Mouse (Mus musculus) C2C12 (cell line): ENCODE measurements around the gene Psmd13.

Experiments used
- CEBPB ChIP-seq: IDR thresholded peaks from one replicate; pipeline ENCODE4 v1.6.1; 2011; ENCODE audit warnings: low read depth, mild to moderate bottlenecking, control low read depth, moderate library complexity
- CTCF ChIP-seq: IDR thresholded peaks from one replicate; pipeline ENCODE4 v1.5.1; 2011; ENCODE audit not compliant: control insufficient read depth, insufficient read depth, insufficient read length
- MAX ChIP-seq: IDR thresholded peaks from one replicate; pipeline ENCODE4 v1.6.1; 2011; ENCODE audit warnings: mild to moderate bottlenecking, control low read depth
- MYOD1 ChIP-seq: IDR thresholded peaks from one replicate; pipeline ENCODE4 v1.6.1; 2011; ENCODE audit warnings: low read depth; ENCODE audit not compliant: control insufficient read depth, insufficient read length
- USF1 ChIP-seq: IDR thresholded peaks from one replicate; pipeline ENCODE4 v1.6.1; 2011; ENCODE audit warnings: low read depth, mild to moderate bottlenecking, control low read depth, moderate library complexity

DNA sequence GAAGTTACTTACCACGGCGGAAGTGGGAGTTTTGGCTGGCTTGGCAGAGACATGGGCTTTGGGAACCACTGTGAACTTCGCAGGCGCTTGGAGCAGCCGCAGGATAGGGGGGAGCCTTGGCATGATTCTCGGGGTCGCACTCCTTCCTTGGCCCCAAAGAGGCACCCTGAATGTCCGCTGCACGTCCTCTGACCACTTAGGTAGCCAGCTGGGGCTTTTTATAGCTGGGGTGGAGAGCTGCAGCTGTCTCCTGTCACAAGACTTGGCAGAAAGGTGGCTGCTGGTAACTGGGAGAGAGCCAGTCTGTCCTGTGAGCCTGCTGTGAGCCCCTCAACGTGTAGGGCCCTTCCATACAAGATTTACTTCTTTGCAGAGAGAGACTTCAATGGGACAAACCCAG, 18.5 kb downstream of the Psmd13 start, which contains the start of gene Cox8b:
- TF ChIP-seq CTCF (no peak), CEBPB (no peak), MAX (no peak), USF1 (no peak), MYOD1 (no peak)
